In genomic region chr5:43445620-43446019, GRCm38 (mm10) we compare ENCODE assay signal across 22 mouse cellular contexts.
DNase-seq lines count a peak whose midpoint lies in the region; ATAC-seq and TF ChIP-seq lines count a peak whose summit lies in the region.
"Had no signal": no experiment of that assay in that cellular context is flagged by ENCODE, and none has a peak within 500 bp of the region (broad histone marks: within the 10 kb centered on the region; RNA-seq: fewer than 3 reads in every experiment).

No protein-coding gene starts in this region.

- DNase-seq in hindbrain, postnatal 0 days (ENCODE audit: low spot score) = no peak
- DNase-seq in hindbrain, embryonic 14.5 days (ENCODE audit: low spot score) = no peak
- no peak for DNase-seq in midbrain, postnatal 0 days (ENCODE audit: low spot score)
- no peak for DNase-seq in midbrain, embryonic 14.5 days
- DNase-seq in gastrocnemius, adult 8-10 months (ENCODE audit: low spot score in 2 of 2) = no peak
- DNase-seq in neural tube, embryonic 10.5 days (ENCODE audit: extremely low spot score, low spot score) = no peak
- DNase-seq: adrenal gland, postnatal 14 days; cerebellum, adult 11-12 months; cerebellum, adult 9-10 months; cerebellum, postnatal 36 days; forebrain, postnatal 0 days; gastrocnemius, adult 2 months; gastrocnemius, postnatal 36 days; heart, postnatal 10 days; heart, postnatal 4 days had no signal

- H3K9ac ChIP-seq in hindbrain, postnatal 0 days (replicated peaks; ENCODE audit: low read length) = no peak overlapping the region
- no peak overlapping the region for H3K9ac ChIP-seq in hindbrain, embryonic 14.5 days
- no peak overlapping the region for H3K9ac ChIP-seq in midbrain, postnatal 0 days (replicated peaks; ENCODE audit: low read length, poor library complexity, severe bottlenecking)
- no peak overlapping the region for H3K9ac ChIP-seq in midbrain, embryonic 14.5 days (replicated peaks; ENCODE audit: low read length)
- H3K9ac ChIP-seq: forebrain, embryonic 13.5 days; forebrain, postnatal 0 days; hindbrain, embryonic 12.5 days; intestine, embryonic 15.5 days had no signal

- peak; percentile 16; the same call in 1 of the 2 replicates for TF ChIP-seq CTCF in hindbrain, postnatal 0 days (IDR thresholded peaks at IDR 0.05; ENCODE audit: low read depth)
- TF ChIP-seq CTCF in midbrain, postnatal 0 days (IDR thresholded peaks at IDR 0.05) = peak; percentile 17; the same call in 1 of the 2 replicates

- H3K4me2 ChIP-seq in hindbrain, postnatal 0 days (ENCODE audit: low read depth, low read length) = no peak overlapping the region
- H3K4me2 ChIP-seq in hindbrain, embryonic 14.5 days (replicated peaks) = no peak overlapping the region
- H3K4me2 ChIP-seq in midbrain, postnatal 0 days (ENCODE audit: low read depth, low read length, poor library complexity, severe bottlenecking) = no peak overlapping the region
- H3K4me2 ChIP-seq in midbrain, embryonic 14.5 days (ENCODE audit: low read length) = no peak overlapping the region
- H3K4me2 ChIP-seq: forebrain, embryonic 13.5 days; hindbrain, embryonic 12.5 days; intestine, embryonic 15.5 days had no signal

- no peak overlapping the region for H3K27ac ChIP-seq in hindbrain, postnatal 0 days
- no peak overlapping the region for H3K27ac ChIP-seq in hindbrain, embryonic 14.5 days
- no peak overlapping the region for H3K27ac ChIP-seq in midbrain, postnatal 0 days (ENCODE audit: low read depth, low read length)
- H3K27ac ChIP-seq in midbrain, embryonic 14.5 days (replicated peaks; ENCODE audit: low read depth, low read length) = no peak overlapping the region
- H3K27ac ChIP-seq: embryonic facial prominence, embryonic 10.5 days; forebrain, embryonic 13.5 days; gastrocnemius, adult 2 months; hindbrain, embryonic 12.5 days; intestine, embryonic 15.5 days had no signal

- H3K27me3 ChIP-seq in hindbrain, postnatal 0 days (ENCODE audit: insufficient read depth, low read length) = no peaks in the 10 kb centered on the region
- H3K27me3 ChIP-seq in hindbrain, embryonic 14.5 days (ENCODE audit: control insufficient read depth, insufficient read depth, low read length) = no peaks in the 10 kb centered on the region
- no peaks in the 10 kb centered on the region for H3K27me3 ChIP-seq in midbrain, postnatal 0 days (ENCODE audit: insufficient read depth, low read length)
- H3K27me3 ChIP-seq in midbrain, embryonic 14.5 days (ENCODE audit: control insufficient read depth, insufficient read depth, low read length) = no peaks in the 10 kb centered on the region
- H3K27me3 ChIP-seq: forebrain, embryonic 13.5 days; hindbrain, embryonic 12.5 days; intestine, embryonic 15.5 days had no signal

- H3K4me1 ChIP-seq in hindbrain, postnatal 0 days (ENCODE audit: insufficient read depth, low read length) = no peaks in the 10 kb centered on the region
- H3K4me1 ChIP-seq in hindbrain, embryonic 14.5 days (replicated peaks; ENCODE audit: control insufficient read depth, insufficient read depth, low read length) = no peaks in the 10 kb centered on the region
- no peaks in the 10 kb centered on the region for H3K4me1 ChIP-seq in midbrain, postnatal 0 days (ENCODE audit: insufficient read depth, low read length)
- H3K4me1 ChIP-seq in midbrain, embryonic 14.5 days (ENCODE audit: control insufficient read depth, insufficient read depth, low read length) = no peaks in the 10 kb centered on the region
- H3K4me1 ChIP-seq: embryonic facial prominence, embryonic 10.5 days; forebrain, embryonic 13.5 days; hindbrain, embryonic 12.5 days; intestine, embryonic 15.5 days had no signal

- no peaks in the 10 kb centered on the region for H3K36me3 ChIP-seq in hindbrain, postnatal 0 days (ENCODE audit: insufficient read depth, low read length)
- no peaks in the 10 kb centered on the region for H3K36me3 ChIP-seq in hindbrain, embryonic 14.5 days (replicated peaks; ENCODE audit: control insufficient read depth, insufficient read depth)
- H3K36me3 ChIP-seq in midbrain, postnatal 0 days (ENCODE audit: insufficient read depth, low read length) = no peaks in the 10 kb centered on the region
- no peaks in the 10 kb centered on the region for H3K36me3 ChIP-seq in midbrain, embryonic 14.5 days (ENCODE audit: control insufficient read depth, insufficient read depth, low read length)
- H3K36me3 ChIP-seq: embryonic facial prominence, embryonic 10.5 days; G1E; hindbrain, embryonic 12.5 days; intestine, embryonic 15.5 days had no signal

- no peak overlapping the region for H3K4me3 ChIP-seq in hindbrain, postnatal 0 days (ENCODE audit: low read length)
- H3K4me3 ChIP-seq in hindbrain, embryonic 14.5 days (replicated peaks; ENCODE audit: low read length) = no peak overlapping the region
- no peak overlapping the region for H3K4me3 ChIP-seq in midbrain, postnatal 0 days (ENCODE audit: low read depth, low read length)
- no peak overlapping the region for H3K4me3 ChIP-seq in midbrain, embryonic 14.5 days (replicated peaks; ENCODE audit: low read depth, low read length)
- H3K4me3 ChIP-seq: embryonic facial prominence, embryonic 10.5 days; forebrain, embryonic 13.5 days; gastrocnemius, adult 2 months; hindbrain, embryonic 12.5 days; intestine, embryonic 15.5 days had no signal

- ATAC-seq in hindbrain, postnatal 0 days = no peak
- ATAC-seq in hindbrain, embryonic 14.5 days (ENCODE audit: low FRiP score) = no peak
- ATAC-seq in midbrain, postnatal 0 days (ENCODE audit: low FRiP score) = no peak
- no peak for ATAC-seq in midbrain, embryonic 14.5 days (ENCODE audit: low FRiP score, low TSS enrichment)
- ATAC-seq in common myeloid progenitor, adult 5-6 weeks (replicated peaks; ENCODE audit: low read depth, poor library complexity, severe bottlenecking) = peak; percentile 85
- ATAC-seq: activated CD4-positive, CD25-positive, alpha-beta regulatory T cell, adult 4 months; forebrain, embryonic 13.5 days; forebrain, postnatal 0 days; intestine, embryonic 15.5 days had no signal

- H3K9me3 ChIP-seq in hindbrain, postnatal 0 days (ENCODE audit: low read length) = no peaks in the 10 kb centered on the region
- H3K9me3 ChIP-seq in hindbrain, embryonic 14.5 days (ENCODE audit: control insufficient read depth, low read length) = peaks cover 10% of the 10 kb centered on the region
- no peaks in the 10 kb centered on the region for H3K9me3 ChIP-seq in midbrain, postnatal 0 days (ENCODE audit: low read length)
- H3K9me3 ChIP-seq in midbrain, embryonic 14.5 days (ENCODE audit: control insufficient read depth, low read length) = no peaks in the 10 kb centered on the region
- H3K9me3 ChIP-seq: forebrain, embryonic 13.5 days; G1E; hindbrain, embryonic 12.5 days; intestine, embryonic 15.5 days had no signal
